Mouse (Mus musculus) brain, embryonic 18.5 days (tissue): ENCODE measurements at regions not wholly inside any gene's neighbourhood (a gene's known extent, or its start where the extent isn't known, plus 50 kb on each side); places are given as distances from the start of the nearest gene placed in this dataset.

Experiments used
- DNase-seq: peaks from one replicate; pipeline ENCODE4 v3.0.0-alpha.2; 2012; ENCODE audit warnings: low read depth, low spot score

DNA sequence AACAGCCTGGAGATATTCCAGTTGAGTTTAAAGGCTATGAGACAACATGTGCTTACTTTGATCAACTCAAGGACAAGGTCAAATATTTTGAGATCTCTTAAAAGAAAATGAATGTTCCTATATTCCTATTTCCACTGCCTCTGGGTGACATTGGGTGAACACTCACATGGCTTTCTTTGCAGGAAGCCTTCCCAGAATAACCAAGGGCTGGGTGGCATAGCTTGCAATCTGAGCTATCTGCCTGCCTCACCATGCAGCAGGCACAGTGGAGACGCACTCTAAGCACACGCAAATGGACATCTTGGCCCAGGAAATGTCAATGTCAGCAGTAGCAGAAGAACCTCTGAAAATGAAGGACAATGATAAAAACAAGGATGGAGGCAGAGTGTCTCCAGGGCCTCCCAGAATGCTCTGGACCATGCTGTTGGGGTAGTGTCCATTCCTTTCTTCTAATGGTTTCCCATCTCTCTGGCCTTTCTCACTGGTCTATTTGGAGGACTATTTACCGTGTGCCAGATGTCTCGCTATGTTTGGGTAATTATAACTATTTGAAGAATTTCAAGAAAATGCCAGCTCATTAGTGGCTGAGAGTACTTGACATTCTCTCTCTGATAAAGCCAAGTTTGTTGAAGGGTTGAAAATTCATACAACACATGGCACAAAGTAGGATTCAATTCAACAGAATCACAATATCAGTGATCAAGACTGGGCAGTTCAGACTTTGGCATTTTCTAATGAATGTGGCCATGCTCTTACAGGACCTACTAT, 276.3 kb upstream of the Rnf32 start:
- DNase-seq, result no peak

DNA sequence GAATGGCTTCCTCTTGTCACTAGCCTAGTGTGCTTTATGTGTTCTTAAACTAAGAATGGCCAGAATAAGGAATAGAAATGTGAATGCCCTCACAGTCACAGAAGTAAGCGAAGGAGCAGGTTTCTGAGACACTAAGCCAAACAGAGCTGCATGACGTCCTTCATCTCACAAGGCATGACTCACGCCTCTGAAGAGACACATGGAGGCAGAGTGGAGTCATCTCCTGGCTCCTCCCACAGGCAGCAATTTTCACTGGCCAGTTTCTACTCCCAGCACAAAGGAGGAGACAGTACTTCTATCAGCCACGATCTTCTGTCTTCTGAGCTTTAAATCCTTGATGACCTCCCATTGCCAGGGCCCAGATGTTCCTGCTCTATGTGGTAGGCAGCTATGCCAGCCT, 291.3 kb upstream of the Rnf32 start:
- no peak for DNase-seq

DNA sequence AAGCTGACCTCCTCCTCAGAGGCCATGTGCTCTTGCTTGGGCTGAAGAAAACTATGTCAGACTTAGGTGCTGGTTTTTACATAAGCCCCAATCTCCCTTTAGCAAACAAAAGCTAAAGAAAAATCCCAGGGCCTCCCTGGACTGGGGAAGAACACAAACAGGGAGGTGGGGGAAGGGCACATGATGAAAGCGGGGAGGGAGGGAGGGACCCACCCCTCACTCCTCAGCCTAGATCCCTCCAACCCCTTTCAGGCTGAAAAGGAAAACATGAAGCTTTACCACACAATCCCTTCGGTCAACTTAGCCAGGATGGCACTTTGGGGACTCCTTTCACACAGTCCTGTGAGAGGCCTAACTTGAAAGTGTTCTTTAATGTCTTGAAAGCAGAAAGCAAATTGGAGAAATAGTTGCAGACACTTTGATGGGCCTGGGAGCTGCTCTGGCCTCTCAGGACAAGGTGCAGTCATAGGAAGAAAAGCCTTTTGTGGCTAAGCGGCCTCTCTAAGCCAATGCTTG, 291.9 kb upstream of the Rnf32 start:
- no peak for DNase-seq

DNA sequence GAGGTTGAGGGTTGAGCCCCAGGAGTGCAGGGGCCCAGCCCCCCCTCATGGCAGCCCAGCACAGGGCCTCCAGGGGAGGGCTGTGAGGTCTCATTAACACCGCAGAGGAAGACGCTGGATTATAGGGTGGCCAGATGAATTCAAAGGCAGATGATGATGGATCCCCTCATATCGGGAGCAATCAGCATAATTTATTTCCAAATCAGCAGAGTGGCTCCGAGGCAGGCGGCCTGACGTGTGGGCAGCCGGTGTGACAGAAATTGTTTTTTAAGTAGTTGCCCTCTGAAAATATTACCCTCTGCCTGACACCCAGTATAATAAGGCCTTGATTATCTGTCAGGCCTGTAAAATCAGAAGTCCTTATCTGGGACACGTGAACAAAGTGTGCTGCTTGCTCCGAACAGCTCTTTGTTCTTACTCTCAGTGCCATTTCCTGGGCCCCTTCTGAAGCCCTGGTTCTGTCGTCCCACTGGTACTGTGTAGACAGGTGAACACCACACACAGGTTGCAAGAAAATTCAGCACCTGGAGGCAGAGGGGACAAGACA, 303.0 kb upstream of the Rnf32 start:
- no peak for DNase-seq

DNA sequence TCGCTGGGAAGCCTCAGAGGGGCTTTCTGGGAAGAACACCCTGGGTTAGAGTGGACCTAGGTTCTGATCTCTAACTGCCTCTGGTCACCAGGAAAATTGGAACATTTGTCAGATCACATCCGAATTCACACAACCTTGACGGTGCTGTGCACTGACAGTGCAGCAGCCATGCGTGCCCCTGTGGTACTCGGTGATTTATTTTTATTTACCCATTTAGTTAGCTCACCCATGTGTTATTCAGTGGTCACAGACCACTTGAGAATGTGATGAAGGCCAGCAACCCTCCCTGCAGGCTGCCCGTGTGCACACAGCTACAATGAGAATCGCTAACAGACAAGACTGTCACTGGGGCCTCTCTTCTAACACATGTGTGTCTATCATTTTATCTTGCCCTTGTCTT, 303.8 kb upstream of the Rnf32 start:
- no peak for DNase-seq

DNA sequence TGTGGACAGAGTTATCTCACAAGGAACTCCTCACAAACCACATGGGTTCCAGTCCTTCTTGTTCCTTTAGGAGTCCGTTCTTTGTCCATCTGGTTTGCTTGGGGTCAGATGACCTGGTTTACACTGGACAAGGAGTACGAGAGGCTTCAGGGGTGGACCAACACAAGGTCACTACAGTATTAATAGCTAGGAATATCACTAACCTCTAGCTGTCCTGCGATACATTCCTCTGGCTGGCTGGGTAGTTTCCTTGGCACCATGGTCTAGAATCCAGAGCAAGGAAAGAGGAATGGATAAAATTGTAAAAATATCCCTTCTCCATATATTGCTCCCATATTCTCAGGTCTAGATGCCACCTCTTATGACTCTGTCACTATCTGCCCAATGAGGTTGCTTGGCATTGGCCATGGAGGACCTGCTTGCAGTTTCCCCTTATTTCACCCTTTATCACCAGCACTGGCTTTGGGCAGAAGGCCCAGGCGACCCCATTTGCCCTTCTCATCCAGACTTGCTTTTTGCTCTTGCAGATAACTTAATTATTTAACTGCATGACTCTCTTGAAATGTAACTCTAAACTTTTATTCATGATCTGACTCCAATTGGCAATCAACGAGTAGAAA, 310.9 kb upstream of the Rnf32 start:
- DNase-seq, result no peak

DNA sequence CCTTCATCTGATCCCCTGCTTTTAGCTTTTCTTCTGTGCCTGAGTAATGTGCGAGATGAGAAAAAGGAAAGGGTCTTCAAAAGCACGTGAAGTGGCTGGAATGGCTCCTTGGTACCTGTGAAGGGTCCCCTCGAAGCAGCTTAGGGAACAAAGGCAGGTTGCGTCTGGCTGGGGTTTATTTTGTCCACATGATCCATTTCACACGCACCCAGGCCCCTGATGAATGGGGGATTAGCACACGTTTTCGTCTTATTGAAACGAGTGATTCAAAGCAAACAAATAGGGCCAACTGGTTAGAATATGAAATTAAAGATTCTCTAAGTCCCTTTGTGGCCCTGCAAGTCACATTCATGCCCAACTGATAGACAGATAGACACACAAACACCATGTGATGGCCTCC, 319.6 kb upstream of the Rnf32 start:
- no peak for DNase-seq

DNA sequence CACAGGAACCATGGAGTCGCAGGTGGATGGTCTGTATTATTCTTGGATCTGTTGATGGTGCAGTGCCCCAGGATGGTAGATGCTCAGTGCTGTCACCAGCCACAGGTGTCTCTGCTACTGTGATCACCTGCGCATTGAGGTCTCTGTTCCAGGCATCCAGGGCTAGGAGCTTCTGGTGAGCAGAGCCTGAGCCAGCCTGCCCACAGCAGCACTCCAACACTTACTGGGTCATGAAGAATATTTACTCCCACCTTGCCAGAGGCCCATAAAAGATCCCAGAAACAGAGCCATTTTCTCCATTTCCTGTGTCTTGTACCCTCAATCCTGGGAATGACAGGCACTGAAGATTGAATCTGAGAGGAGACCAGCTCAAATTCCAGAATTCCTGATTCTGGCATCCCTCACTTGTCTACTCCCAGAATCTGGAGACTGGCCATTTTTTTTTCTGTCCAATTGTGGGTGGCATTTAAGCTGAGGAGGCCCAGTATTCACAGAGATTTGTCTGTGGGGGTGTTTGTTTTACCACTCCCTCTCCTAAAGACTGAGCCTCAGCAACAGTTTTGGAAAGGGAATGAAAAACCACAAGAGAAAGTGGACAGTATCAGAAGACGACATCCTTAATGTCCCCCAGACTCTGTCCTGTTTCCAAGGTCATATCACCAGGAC, 322.1 kb upstream of the Rnf32 start:
- no peak for DNase-seq

DNA sequence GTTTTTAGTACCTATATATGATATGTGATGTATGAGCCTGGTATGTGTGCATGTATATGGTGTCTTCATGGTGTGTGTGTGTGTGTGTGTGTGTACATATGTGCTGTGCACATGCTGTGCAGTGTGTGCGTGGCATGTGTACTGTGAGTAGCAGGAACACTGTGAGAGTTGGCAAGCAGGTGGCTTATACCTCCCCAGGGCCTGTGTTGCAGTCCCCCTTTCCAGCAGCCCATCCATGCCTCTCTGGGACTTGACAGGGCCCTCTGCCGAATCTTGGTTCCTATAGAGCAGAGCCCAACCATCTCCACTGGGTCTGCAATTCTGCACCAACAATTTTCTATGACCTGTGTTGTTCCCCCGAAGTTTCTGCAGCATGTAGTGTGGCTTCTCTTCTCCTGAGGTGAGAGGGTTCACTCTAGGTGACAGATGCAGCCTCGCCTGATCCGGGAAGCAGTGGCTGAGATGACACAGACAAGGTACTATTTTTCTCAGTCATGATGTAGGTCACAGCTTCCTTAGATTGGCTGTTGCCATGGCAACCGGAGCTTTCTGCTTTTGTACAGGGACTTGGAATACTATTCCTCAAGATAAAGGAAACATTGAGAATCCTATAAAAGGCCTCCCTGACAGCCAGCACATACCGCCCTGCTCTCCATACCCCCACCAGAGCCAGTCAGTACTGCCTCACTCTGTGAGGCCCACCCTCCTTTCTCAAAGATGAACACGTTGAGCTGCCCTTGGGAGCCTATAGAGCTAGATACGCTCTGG, 336.0 kb upstream of the Rnf32 start:
- peak; percentile 76 for DNase-seq

DNA sequence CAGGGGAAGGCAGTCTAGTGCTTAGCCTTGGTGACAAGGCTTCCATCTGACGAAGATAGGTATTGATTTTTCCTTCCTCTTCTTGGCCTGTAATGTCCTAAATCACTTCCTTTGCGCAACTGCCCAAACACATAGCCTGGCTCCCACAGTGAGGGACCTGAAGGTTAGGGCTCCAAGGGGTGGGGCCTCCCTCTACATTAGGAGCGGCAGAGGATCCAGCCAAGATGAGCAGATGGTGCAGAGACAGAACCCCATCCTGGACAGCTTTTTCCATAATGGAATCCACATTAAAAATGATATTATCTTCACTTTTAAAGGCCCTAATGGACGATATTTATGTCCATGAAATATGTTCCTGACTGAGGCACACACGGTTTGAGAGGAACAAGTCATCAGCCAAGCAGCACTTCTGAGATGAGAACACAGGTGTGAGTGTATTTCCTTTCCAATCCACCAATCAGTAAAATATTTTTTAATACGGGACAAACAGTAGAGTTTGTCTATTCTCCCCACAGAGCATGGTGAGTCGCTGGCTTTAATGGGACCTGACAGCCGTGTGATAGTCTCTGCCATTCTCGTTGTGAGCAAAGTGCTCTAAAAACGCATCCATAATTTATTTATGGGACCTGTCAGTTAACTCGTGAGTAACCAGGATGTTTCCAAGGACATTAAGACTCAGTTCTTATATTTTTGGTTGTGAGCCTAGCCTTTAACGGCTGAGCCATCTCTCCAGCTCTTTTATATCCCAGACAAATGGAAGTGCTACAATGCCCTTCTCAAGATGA, 357.5 kb upstream of the Rnf32 start:
- DNase-seq, result no peak

DNA sequence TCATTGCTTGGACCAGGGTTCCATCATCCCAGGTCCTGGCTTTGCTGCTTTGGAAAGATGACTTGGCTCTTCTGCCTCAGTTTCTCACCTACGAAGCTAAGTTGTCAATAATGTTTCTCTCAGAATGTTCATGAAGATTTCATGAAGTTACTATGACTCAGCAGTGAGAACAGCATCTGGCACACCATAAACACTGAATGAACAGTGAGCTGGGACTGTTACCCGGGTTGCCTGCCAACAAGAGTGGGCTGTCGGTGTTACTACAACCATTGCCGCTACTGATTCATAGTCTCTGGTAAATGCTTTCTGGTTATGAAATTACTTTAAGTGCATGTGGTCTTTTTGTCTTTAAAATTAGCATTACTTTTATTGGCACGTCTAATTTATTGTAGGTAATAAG, 352.0 kb upstream of the Shh start:
- no peak for DNase-seq

DNA sequence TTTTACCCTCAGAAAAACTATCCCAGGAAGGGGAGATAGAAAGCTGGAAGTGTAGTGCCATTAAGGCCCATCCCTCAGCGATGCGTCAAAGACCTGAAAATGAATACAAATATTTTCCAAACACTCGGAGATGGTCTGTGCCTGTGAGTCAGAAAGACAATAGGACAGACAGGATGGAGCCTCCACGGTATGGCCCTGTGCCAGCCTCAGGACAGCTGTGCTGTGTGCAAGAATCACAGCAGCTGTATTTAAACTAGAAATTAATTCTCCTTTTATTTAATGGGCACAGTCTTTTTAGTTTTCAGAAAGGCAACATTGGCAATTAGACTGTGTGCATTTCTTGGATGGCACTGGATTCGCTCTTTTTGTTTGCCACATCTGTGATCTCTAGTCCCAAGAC, 340.9 kb upstream of the Shh start:
- DNase-seq, result no peak

DNA sequence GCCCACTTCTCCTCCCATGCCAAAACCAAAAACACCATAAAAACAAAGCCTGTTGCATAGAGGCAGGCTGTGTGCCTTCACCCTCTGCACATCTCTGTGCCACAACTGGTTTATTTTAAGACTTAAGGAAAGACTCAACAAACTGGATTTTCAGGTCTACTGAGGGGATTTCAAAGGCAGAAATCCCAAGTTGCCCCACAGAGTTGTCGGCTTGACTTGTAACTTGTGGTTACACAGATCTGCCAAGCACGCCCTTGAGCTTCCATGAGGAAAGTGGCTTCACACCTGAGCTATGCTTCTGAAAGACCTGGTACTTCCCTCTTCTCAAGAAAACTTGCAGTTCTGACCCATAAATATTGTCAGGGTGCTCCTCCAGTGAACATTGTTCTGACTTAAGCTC, 332.4 kb upstream of the Shh start:
- no peak for DNase-seq

DNA sequence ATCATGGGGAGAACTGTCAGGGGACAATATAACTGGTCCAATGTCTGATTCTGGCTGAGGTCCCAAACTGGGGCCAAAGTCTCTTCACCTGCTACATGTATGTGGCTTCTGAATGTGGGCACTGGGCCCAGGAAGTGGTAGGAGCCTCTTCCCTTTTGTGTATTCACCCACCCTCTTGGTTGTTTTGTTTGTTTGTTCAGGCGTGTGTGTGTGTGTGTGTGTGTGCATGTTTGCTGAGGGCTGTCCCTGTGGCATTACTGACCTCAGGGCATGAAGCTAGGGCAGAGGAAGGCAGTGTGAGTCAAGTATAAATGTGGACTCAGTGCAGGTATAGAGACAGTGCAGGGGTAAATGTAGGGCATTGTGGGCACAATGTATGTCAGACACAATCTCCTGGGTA, 331.3 kb upstream of the Shh start:
- no peak for DNase-seq

DNA sequence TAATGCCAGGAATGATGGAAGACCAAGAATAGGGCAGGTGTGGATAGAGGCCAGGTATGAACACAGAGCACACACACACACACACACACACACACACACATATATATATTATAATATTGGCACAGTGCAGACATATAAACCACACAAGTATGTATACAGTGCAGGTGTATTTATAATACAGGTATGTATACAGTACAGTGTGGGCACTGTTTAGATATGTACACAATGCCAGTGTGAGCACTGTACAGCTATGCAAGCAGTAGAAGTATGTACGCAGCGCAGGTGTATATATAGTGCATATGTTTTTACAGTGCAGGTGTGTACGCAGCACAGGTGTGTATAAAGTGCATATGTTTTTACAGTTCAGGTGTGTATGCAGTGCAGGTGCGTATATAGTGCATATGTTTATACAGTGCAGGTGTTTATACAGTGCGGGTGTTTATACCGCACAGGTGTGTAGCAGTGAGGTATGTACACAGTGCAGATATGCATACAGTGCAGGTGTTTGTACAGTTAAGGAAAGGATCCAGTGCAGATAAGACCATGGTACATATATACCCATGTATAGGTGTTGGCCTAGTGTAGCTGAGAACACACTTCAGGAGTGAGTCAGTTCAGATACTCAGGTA, 328.2 kb upstream of the Shh start:
- no peak for DNase-seq

DNA sequence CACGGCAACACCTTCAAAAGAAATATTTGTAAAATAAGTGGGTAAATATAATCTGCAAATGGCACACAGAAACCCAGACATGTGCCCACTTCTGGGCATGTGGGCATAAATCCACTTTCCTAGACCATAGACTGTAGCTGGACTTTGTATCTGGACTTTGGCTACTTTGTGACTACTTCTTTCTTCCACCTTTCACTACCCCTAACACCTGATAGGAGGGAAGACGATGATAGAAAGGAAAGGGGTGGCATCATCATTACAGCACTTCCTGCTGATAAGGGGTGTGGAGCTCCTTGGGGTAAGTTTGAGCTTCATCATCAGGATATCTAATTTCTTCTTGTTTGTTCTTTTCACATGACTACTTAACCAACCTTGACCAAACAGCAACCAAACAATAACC, 326.7 kb upstream of the Shh start:
- DNase-seq, result no peak

DNA sequence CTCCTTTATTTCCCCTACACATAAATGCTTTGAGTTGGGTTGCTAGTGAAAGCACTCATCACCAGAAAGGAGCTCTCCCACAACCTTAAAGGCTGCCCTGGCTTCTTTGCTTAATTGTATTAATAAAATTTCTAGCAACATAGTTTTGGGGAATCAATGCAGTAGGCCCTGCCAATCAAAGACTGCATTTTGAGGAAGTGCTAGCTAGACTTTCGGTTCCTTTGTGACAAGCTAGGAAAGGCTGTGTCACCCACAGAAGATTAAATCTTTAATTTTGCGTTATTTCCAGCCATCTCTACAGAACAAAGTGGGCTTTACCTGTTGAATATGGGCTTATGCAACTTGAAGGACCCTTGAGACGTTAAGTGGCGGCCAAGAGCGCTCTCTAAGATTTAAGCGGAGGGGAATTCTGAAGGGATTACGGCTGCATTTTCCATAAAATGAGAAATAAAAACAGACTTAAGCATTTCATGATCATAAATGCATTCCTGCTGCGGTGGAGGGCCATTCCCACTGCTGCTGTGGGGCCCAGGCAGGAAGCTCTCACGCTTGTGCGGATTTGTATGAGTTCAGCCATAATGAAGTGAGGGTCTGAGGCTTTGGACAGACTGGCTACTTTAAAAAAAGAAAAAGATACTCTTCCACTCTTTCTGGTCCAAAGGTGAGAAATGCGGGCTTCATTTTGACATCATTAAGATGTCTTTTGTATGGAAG, 318.4 kb upstream of the Shh start:
- DNase-seq, result no peak

DNA sequence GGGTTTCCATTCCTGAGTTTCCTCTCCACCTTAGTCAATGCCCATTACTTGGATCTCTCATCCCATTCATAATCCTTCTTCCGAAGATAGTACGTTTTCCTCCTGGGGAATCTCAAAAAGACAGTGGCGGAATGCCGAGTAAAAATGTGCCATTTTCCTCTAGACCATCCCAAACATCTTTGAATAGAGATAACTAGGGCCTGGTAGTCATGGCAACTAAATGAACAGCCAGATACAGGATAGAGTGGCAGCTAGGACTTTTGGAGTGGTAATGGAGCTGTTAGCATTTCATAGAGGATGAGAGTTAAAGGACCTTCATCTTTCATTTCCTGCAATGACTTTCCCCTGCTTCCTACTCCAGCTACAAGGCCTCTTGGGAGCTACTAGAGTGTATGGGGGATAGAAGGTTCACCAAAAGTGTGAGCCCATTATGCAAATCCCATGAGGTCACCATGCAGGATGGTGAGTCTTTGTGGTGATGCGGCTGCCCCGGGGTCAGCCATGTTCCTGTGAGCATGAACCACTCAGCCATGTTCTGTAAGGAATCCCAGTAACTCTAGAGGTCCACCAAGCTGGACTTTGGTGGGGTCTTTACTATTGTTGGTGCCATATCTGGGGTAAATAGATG, 317.4 kb upstream of the Shh start:
- DNase-seq, result no peak

DNA sequence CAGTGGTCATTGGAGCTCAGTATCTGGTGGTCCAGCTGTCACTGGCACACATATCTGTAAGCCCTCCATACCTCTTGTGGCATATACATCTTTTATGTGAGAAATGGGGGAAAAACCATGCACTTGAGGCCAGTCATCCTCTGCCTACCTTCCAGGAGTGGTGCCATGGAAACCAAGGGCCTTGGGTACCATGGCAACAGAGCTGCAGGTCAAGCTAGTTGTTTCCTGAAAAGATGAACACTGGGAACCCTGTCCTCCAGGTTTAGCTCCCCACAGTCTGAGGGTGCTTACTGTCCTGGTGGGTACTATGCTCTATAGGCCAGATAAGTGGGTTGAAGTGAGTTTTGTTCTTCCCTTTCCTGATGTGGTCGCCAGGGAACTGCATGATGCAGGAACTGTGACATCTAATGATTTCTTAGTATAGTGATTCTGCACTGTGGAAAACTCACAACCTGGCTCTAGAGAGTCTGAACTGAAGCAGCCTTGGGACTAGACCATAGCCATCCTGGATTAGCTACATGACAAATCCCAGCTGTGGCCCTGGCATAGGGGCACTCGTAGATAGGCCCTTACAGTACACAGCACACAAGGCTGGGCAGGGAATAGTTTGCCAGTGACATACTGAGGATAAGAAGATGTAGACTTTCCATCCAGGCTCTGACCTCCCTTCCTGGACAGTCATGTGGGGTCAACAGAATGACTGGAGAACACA, 308.7 kb upstream of the Shh start:
- DNase-seq, result no peak
